Comparison of ENCODE assay signal across 16 mouse cellular contexts in the genomic region with DNA sequence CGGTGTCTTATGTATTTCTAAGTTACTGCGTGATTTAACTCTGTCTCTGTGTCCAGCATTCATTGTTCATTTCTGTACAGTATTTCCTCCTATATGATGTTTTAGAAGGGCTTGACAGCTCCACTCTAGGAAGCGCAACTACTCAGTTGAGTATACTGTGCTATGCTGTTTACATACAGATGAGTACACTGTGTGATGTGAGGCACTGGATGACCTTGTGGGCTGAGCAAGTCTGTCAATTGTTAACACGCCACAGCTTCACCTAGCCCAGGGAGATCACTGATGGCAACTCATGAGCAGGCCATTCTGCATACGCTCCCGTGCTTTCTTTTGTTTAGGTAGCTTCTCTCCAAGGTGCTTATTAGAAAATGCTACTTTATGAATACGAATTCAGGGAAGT.
"Had no signal": no experiment of that assay in that cellular context is flagged by ENCODE, and none has a peak within 500 bp of the region (broad histone marks: within the 10 kb centered on the region; RNA-seq: fewer than 3 reads in every experiment).

No protein-coding gene starts in this region.

- H3K4me2 ChIP-seq: neural tube, embryonic 12.5 days; neural tube, embryonic 13.5 days; stomach, embryonic 15.5 days had no signal

- H3K27ac ChIP-seq: neural tube, embryonic 12.5 days; neural tube, embryonic 13.5 days; stomach, embryonic 15.5 days; stomach, postnatal 0 days had no signal

- H3K4me3 ChIP-seq: neural tube, embryonic 12.5 days; neural tube, embryonic 13.5 days; stomach, embryonic 15.5 days had no signal

- H3K9me3 ChIP-seq: neural tube, embryonic 12.5 days; neural tube, embryonic 13.5 days; stomach, embryonic 15.5 days had no signal

- H3K4me1 ChIP-seq: neural tube, embryonic 12.5 days; stomach, embryonic 15.5 days had no signal

- DNase-seq: retina, postnatal 1 day; right cerebral cortex, adult 18-20 months; right cerebral cortex, postnatal 14 days; right cerebral cortex, postnatal 25 days; right cerebral cortex, postnatal 4 days; spleen, adult 18-20 months; thymus, adult 18-20 months; thymus, adult 2 months; thymus, postnatal 14 days; thymus, postnatal 25 days; thymus, postnatal 36 days; thymus, postnatal 4 days had no signal

- H3K9ac ChIP-seq: neural tube, embryonic 12.5 days; neural tube, embryonic 13.5 days; stomach, embryonic 15.5 days had no signal

- H3K27me3 ChIP-seq: neural tube, embryonic 12.5 days; neural tube, embryonic 13.5 days; stomach, embryonic 15.5 days had no signal

- H3K36me3 ChIP-seq: neural tube, embryonic 12.5 days; neural tube, embryonic 13.5 days; stomach, embryonic 15.5 days had no signal
